Mouse (Mus musculus) forebrain, embryonic 12.5 days (tissue): ENCODE results near the gene Cacfd1. TPM values are rescaled to one million over a fixed set of nuclear protein-coding genes. Genes with fewer than 3 reads are reported as not detected.

Experiments
- ATAC-seq: fragments of 200-750 bp; cut with Nextera tagmentation; 2 replicates; pipeline ENCODE4 v1.8.0; 2017; ENCODE audit warnings: moderate TSS enrichment; ENCODE audit not compliant: low FRiP score
- H3K27ac ChIP-seq: fragments of 300-500 bp; sonication (generic); 2 replicates; pipeline ENCODE4 v1.5.1; 2016; ENCODE audit warnings: mild to moderate bottlenecking
- H3K27me3 ChIP-seq: fragments of 300-500 bp; sonication (generic); 2 replicates; pipeline ENCODE4 v1.6.1; 2016; ENCODE audit warnings: mild to moderate bottlenecking
- H3K36me3 ChIP-seq: fragments of 300-500 bp; sonication (generic); replicated peaks from 2 replicates; pipeline ENCODE4 v1.6.1; 2016; ENCODE audit warnings: mild to moderate bottlenecking
- H3K4me1 ChIP-seq: fragments of 300-500 bp; sonication (generic); 2 replicates; pipeline ENCODE4 v1.6.1; 2016
- H3K4me2 ChIP-seq: fragments of 300-500 bp; sonication (generic); 2 replicates; pipeline ENCODE4 v1.6.1; 2016; ENCODE audit warnings: mild to moderate bottlenecking, moderate library complexity
- H3K4me3 ChIP-seq: fragments of 300-500 bp; sonication (generic); replicated peaks from 2 replicates; pipeline ENCODE4 v1.5.1; 2016; ENCODE audit warnings: mild to moderate bottlenecking
- H3K9ac ChIP-seq: fragments of 300-500 bp; sonication (generic); 2 replicates; pipeline ENCODE4 v1.6.1; 2016; ENCODE audit warnings: mild to moderate bottlenecking
- H3K9me3 ChIP-seq: fragments of 300-500 bp; sonication (generic); 2 replicates; pipeline ENCODE4 v1.6.1; 2016
- WGBS: fragments of 180-500 bp; shearing (Covaris S2); methylation state at CpG from one replicate; pipeline ENCODE4 v1.1.7; 2016; 5-methylcytosine and 5-hydroxymethylcytosine counted together
- polyA plus RNA-seq: library from polyadenylated mRNA; unstranded; fragments of >200 nt; fragmentation: Nextera tagmentation; extraction: Ambion mirVana; gene quantifications from 2 replicates; pipeline ENCODE4 v1.2.1, GENCODE M21; 2016

The Cacfd1 gene
- polyA plus RNA-seq, 1 experiment from 2014 or later: 120 TPM

- no peaks in the 10 kb centered on the region; the same call in 1 of the 2 replicates for H3K4me1 ChIP-seq
- H3K4me3 ChIP-seq: no peak overlapping the region
- H3K36me3 ChIP-seq: no peaks in the 10 kb centered on the region
- H3K27ac ChIP-seq: no peak overlapping the region
- no peak overlapping the region for H3K9ac ChIP-seq
- H3K27me3 ChIP-seq: no peaks in the 10 kb centered on the region
- ATAC-seq: no peak
- 72% methylated on average over 4 of the region's 4 CpGs for WGBS
- H3K9me3 ChIP-seq: no peaks in the 10 kb centered on the region
- no peak overlapping the region for H3K4me2 ChIP-seq
Measured at GRCm38 (mm10) chr2:27058251-27058650, 48.5 kb downstream of the Cacfd1 start.

GRCm38 (mm10) chr2:27058751-27059150 lies 49.0 kb downstream of the Cacfd1 start:
- Histone ChIP-seq H3K9me3 (no peaks in the 10 kb centered on the region), H3K27ac (no peak overlapping the region), H3K4me1 (no peaks in the 10 kb centered on the region; the same call in 1 of the 2 replicates), H3K4me3 (no peak overlapping the region), H3K9ac (no peak overlapping the region), H3K36me3 (no peaks in the 10 kb centered on the region), H3K27me3 (no peaks in the 10 kb centered on the region), H3K4me2 (no peak overlapping the region)
- 60% methylated on average over 12 of the region's 12 CpGs for WGBS
- no peak for ATAC-seq

- ATAC-seq: no peak
Measured at GRCm38 (mm10) chr2:27059187-27059586, 49.5 kb downstream of the Cacfd1 start.

GRCm38 (mm10) chr2:27067124-27067523 lies 57.4 kb downstream of the Cacfd1 start:
- Histone ChIP-seq H3K9ac (no peak overlapping the region), H3K9me3 (no peaks in the 10 kb centered on the region), H3K4me3 (no peak overlapping the region), H3K4me1 (no peaks in the 10 kb centered on the region; the same call in 1 of the 2 replicates), H3K36me3 (no peaks in the 10 kb centered on the region), H3K27ac (no peak overlapping the region), H3K4me2 (no peak overlapping the region), H3K27me3 (no peaks in the 10 kb centered on the region)
- ATAC-seq: no peak
- WGBS: 89% methylated on average over 2 of the region's 2 CpGs

More at GRCm38 (mm10) chr2:27059187-27059586, 49.5 kb downstream of the Cacfd1 start:
- Histone ChIP-seq H3K4me3 (no peak overlapping the region), H3K27ac (no peak overlapping the region), H3K9ac (no peak overlapping the region), H3K4me2 (no peak overlapping the region), H3K36me3 (no peaks in the 10 kb centered on the region), H3K27me3 (no peaks in the 10 kb centered on the region), H3K9me3 (no peaks in the 10 kb centered on the region), H3K4me1 (no peaks in the 10 kb centered on the region; the same call in 1 of the 2 replicates)
- 89% methylated on average over 9 of the region's 9 CpGs for WGBS

- H3K36me3 ChIP-seq: no peaks in the 10 kb centered on the region
- no peaks in the 10 kb centered on the region for H3K27me3 ChIP-seq
- no peak overlapping the region for H3K9ac ChIP-seq
- ATAC-seq: no peak
- no peak overlapping the region for H3K4me3 ChIP-seq
- WGBS: 62% methylated on average over 2 of the region's 2 CpGs
- no peaks in the 10 kb centered on the region for H3K9me3 ChIP-seq
- no peaks in the 10 kb centered on the region; the same call in 1 of the 2 replicates for H3K4me1 ChIP-seq
- no peak overlapping the region for H3K27ac ChIP-seq
- H3K4me2 ChIP-seq: no peak overlapping the region
Measured at GRCm38 (mm10) chr2:27067996-27068395, 58.3 kb downstream of the Cacfd1 start.

- no peaks in the 10 kb centered on the region; the same call in 1 of the 2 replicates for H3K4me1 ChIP-seq
- no peak overlapping the region for H3K4me2 ChIP-seq
- H3K9me3 ChIP-seq: no peaks in the 10 kb centered on the region
- no peak overlapping the region for H3K9ac ChIP-seq
- 62% methylated on average over 3 of the region's 3 CpGs for WGBS
- ATAC-seq: no peak
- H3K36me3 ChIP-seq: no peaks in the 10 kb centered on the region
- no peaks in the 10 kb centered on the region for H3K27me3 ChIP-seq
- no peak overlapping the region for H3K27ac ChIP-seq
- no peak overlapping the region for H3K4me3 ChIP-seq
Measured at GRCm38 (mm10) chr2:27069646-27070045, 59.9 kb downstream of the Cacfd1 start.

- Histone ChIP-seq H3K9ac (no peak overlapping the region), H3K27ac (no peak overlapping the region), H3K36me3 (no peaks in the 10 kb centered on the region), H3K4me1 (no peaks in the 10 kb centered on the region; the same call in 1 of the 2 replicates), H3K9me3 (no peaks in the 10 kb centered on the region), H3K4me2 (no peak overlapping the region), H3K4me3 (no peak overlapping the region), H3K27me3 (no peaks in the 10 kb centered on the region)
- no peak for ATAC-seq
- 82% methylated on average over 2 of the region's 2 CpGs for WGBS
Measured at GRCm38 (mm10) chr2:27070247-27070813, 60.6 kb downstream of the Cacfd1 start.

Other genes with a start within 250 kb of the Cacfd1 start
- gene Abo, start 144.9 kb upstream of the Cacfd1 start, polyA plus RNA-seq: not detected in 2 replicates
- 28.8 and 29.5 TPM in 2 replicates for gene Surf6, start 107.0 kb upstream of the Cacfd1 start, polyA plus RNA-seq
- gene Med22, start 99.2 kb upstream of the Cacfd1 start, polyA plus RNA-seq: 139 and 144 TPM in 2 replicates
- gene Rpl7a, start 99.2 kb upstream of the Cacfd1 start, polyA plus RNA-seq: 560 and 566 TPM in 2 replicates
- 49.6 and 50.9 TPM in 2 replicates for gene Surf2, start 93.6 kb upstream of the Cacfd1 start, polyA plus RNA-seq
- gene Surf1, start 93.4 kb upstream of the Cacfd1 start, polyA plus RNA-seq: 51.2 and 54.4 TPM in 2 replicates
- 118 and 125 TPM in 2 replicates for gene Surf4, start 76.0 kb upstream of the Cacfd1 start, polyA plus RNA-seq
- gene Stkld1, start 75.9 kb upstream of the Cacfd1 start, polyA plus RNA-seq: 0.11 TPM in 1 of 2 replicates, not detected in the other
- gene Rexo4, start 45.5 kb upstream of the Cacfd1 start, polyA plus RNA-seq: 40.3 and 43.1 TPM in 2 replicates
- not detected in 2 replicates for gene Adamts13, start 36.5 kb upstream of the Cacfd1 start, polyA plus RNA-seq
- 1.6 and 1.8 TPM in 2 replicates for gene Slc2a6, start 18.1 kb downstream of the Cacfd1 start, polyA plus RNA-seq
- gene Mymk, start 62.3 kb downstream of the Cacfd1 start, polyA plus RNA-seq: 0.26 TPM in 1 of 2 replicates, not detected in the other
- gene Adamtsl2, start 69.5 kb downstream of the Cacfd1 start, polyA plus RNA-seq: 5.3 and 5.4 TPM in 2 replicates
- gene Fam163b, start 132.6 kb downstream of the Cacfd1 start, polyA plus RNA-seq: 0.27 and 0.32 TPM in 2 replicates
- gene Dbh, start 155.3 kb downstream of the Cacfd1 start, polyA plus RNA-seq: not detected in 2 replicates
- gene Sardh, start 238.4 kb downstream of the Cacfd1 start, polyA plus RNA-seq: 2.6 and 5.8 TPM in 2 replicates